Mouse (Mus musculus) ES-E14 (cell line): ENCODE data around the gene Zfyve28.

ENCODE experiments used
- CHD2 ChIP-seq: IDR thresholded peaks from 2 replicates; pipeline ENCODE4 v1.6.1; 2014; ENCODE audit warnings: mild to moderate bottlenecking, low read depth, low read length, inconsistent platforms
- MAFK ChIP-seq: IDR thresholded peaks from 2 replicates; pipeline ENCODE4 v1.6.1; 2014; ENCODE audit warnings: mild to moderate bottlenecking, low read depth, low read length, inconsistent platforms; ENCODE audit not compliant: insufficient read depth

- TF ChIP-seq CHD2 (no peak), MAFK (no peak)
Observed at GRCm38 (mm10) chr5:34182486-34182885, 105.8 kb downstream of the Zfyve28 start.
